Mouse (Mus musculus) yolk sac, embryonic 10.5 days (tissue): ENCODE measurements around the gene Vmn2r98.
"Not testable (repeated sequence)": the region's sequence is repeated elsewhere in the genome, so short reads cannot be mapped to it uniquely, and the experiment has no call there.

Experiments used
- DNase-seq: peaks from one replicate; pipeline ENCODE4 v3.0.0-alpha.2; 2017; ENCODE audit warnings: low spot score

Gene Vmn2r98

DNA sequence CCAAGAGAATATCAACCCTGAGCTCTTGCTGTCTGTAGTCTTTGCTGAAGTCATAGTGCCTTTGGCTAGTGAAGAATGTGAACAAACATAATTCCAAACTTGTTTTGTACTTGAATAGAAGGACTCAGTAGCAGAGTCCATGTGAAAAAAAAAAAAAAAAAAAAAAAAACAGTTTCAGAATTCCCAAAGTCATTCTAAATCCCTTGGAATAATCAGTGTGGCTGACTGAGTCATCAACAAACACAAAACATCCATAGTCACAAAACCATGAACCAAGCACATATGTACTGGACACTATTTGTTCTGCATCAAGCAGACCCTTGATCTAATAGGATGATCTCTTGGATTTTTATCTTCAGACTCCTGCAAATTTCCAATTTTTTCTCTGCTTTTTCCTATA is at the start of gene Vmn2r98:
TSS of gene Vmn2r98 (plus strand) at position 301 of the 400 bp plus-strand sequence.
- DNase-seq: not testable (repeated sequence)

- DNase-seq: not testable (repeated sequence)
Observed at GRCm38 (mm10) chr17:19031441-19031840, 21.8 kb upstream of the Vmn2r98 start.

DNA sequence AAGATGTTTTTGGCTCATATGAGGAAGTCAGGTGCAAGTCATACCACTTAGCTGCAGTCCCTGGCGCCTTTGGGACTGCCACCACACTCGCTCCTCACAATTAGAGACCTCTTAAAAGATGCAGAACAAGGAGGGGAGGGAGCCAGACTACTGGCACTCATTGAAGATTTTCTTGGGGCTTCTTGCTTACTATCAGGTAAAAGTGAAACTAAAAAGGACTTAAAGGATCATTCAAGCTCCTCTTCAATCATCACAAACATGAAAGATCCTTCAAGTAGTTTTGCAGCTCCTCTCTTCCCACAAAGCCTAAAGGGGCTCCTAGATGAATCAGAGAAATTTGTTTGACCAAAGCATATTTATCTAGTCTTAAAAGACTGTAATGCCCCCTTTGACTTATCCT is 21.3 kb upstream of the Vmn2r98 start:
- DNase-seq: no peak

DNA sequence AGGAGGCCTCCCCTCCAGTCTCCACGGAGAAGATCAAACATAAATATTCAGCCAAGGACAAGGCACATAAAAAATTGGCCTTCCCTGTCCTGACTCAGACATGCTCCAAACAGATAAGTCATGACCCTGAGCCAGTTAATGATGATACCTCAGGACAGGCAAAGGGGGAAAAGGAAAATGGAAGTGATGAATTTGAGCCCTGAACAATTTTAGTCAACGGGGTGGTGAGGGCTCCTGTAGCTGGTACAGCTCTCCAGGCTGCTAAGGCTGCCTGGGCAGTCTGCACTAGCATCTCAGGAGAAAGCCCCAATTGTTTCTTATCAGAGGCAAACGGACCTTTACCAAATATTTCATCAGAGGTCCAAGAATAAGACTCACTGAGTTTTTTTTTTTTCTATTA is 20.5 kb upstream of the Vmn2r98 start:
- no peak for DNase-seq
